Mouse (Mus musculus) neural tube, embryonic 14.5 days (tissue): ENCODE results near the gene Mybbp1a. TPM values are rescaled to one million over a fixed set of nuclear protein-coding genes. Genes with fewer than 3 reads are reported as not detected.

ENCODE experiments used
- ATAC-seq: fragments of 200-750 bp; cut with Nextera tagmentation; 2 replicates; pipeline ENCODE4 v1.8.0; 2017; ENCODE audit warnings: low read depth, mild to moderate bottlenecking, moderate TSS enrichment, moderate library complexity
- H3K27ac ChIP-seq: fragments of 300-500 bp; sonication (generic); 2 replicates; pipeline ENCODE4 v1.5.1; 2014; ENCODE audit warnings: low read depth, mild to moderate bottlenecking, control low read depth, low read length, moderate library complexity, mixed read lengths
- H3K27me3 ChIP-seq: fragments of 300-500 bp; sonication (generic); 2 replicates; pipeline ENCODE4 v1.6.1; 2014; ENCODE audit warnings: low read length; ENCODE audit not compliant: control insufficient read depth, insufficient read depth
- H3K36me3 ChIP-seq: fragments of 300-500 bp; sonication (generic); 2 replicates; pipeline ENCODE4 v1.6.1; 2014; ENCODE audit warnings: low read length, mixed read lengths; ENCODE audit not compliant: control insufficient read depth, insufficient read depth
- H3K4me1 ChIP-seq: fragments of 300-500 bp; sonication (generic); 2 replicates; pipeline ENCODE4 v1.6.1; 2014; ENCODE audit warnings: low read length; ENCODE audit not compliant: control insufficient read depth, insufficient read depth
- H3K4me2 ChIP-seq: fragments of 300-500 bp; sonication (generic); 2 replicates; pipeline ENCODE4 v1.6.1; 2014; ENCODE audit warnings: mild to moderate bottlenecking, low read depth, low read length, control low read depth
- H3K4me3 ChIP-seq: fragments of 300-500 bp; sonication (generic); 2 replicates; pipeline ENCODE4 v1.5.1; 2014; ENCODE audit warnings: low read depth, low read length, control low read depth, mixed read lengths
- H3K9ac ChIP-seq: fragments of 300-500 bp; sonication (generic); replicated peaks from 2 replicates; pipeline ENCODE4 v1.6.1; 2014; ENCODE audit warnings: low read depth, mild to moderate bottlenecking, control low read depth, low read length, mixed read lengths
- H3K9me3 ChIP-seq: fragments of 300-500 bp; sonication (generic); 2 replicates; pipeline ENCODE4 v1.6.1; 2016; ENCODE audit warnings: low read length; ENCODE audit not compliant: control insufficient read depth
- WGBS: fragments of 180-500 bp; shearing (Covaris S2); extraction: QIAGEN DNeasy Blood & Tissue Kit; methylation state at CpG from one replicate; pipeline ENCODE4 v1.1.7; 2014; 5-methylcytosine and 5-hydroxymethylcytosine counted together
- polyA plus RNA-seq: library from polyadenylated mRNA; unstranded; fragments of >200 nt; fragmentation: Nextera tagmentation; extraction: Ambion mirVana; gene quantifications from 2 replicates; pipeline ENCODE4 v1.2.1, GENCODE M21; 2014

Gene Mybbp1a
- polyA plus RNA-seq, 1 experiment from 2014 or later, result 55.1 TPM

- ATAC-seq, result no peak
- 57% methylated on average over 8 of the region's 8 CpGs for WGBS
- H3K27me3 ChIP-seq, result no peaks in the 10 kb centered on the region
Measured at GRCm38 (mm10) chr11:72494046-72494988, 53.2 kb downstream of the Mybbp1a start.

DNA sequence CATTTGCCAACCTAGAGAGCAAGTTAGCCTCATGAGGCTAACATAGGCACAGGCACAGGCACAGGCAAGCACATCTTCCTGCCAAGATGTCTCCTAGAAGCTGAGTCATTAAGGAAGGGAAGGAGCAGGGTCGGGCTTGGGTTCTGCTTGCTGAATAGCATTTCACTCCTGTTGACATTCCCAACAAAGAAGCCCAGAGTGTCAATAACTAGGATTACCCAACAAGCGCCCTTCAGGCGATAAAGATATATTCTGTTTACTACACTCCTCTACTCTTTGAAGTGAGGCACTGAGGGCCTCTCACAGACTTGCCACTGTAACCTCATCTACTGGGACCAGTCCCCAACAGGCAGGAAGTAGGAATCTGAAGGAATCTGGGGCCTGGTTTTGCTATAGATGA lies 54.9 kb downstream of the Mybbp1a start:
- Histone ChIP-seq H3K9me3 (no peaks in the 10 kb centered on the region), H3K4me1 (no peaks in the 10 kb centered on the region), H3K27ac (no peak overlapping the region), H3K27me3 (no peaks in the 10 kb centered on the region), H3K9ac (no peak overlapping the region), H3K4me3 (no peak overlapping the region), H3K4me2 (no peak overlapping the region), H3K36me3 (no peaks in the 10 kb centered on the region)
- ATAC-seq, result no peak
- WGBS, result 57% methylated on average over 3 of the region's 3 CpGs

More at GRCm38 (mm10) chr11:72494046-72494988, 53.2 kb downstream of the Mybbp1a start:
- no peak overlapping the region for H3K4me3 ChIP-seq
- no peaks in the 10 kb centered on the region for H3K9me3 ChIP-seq
- H3K4me2 ChIP-seq, result no peak overlapping the region
- no peak overlapping the region for H3K9ac ChIP-seq
- no peaks in the 10 kb centered on the region for H3K4me1 ChIP-seq
- no peak overlapping the region for H3K27ac ChIP-seq
- no peaks in the 10 kb centered on the region for H3K36me3 ChIP-seq

GRCm38 (mm10) chr11:72496775-72497174 lies 55.6 kb downstream of the Mybbp1a start:
- no peak for ATAC-seq

DNA sequence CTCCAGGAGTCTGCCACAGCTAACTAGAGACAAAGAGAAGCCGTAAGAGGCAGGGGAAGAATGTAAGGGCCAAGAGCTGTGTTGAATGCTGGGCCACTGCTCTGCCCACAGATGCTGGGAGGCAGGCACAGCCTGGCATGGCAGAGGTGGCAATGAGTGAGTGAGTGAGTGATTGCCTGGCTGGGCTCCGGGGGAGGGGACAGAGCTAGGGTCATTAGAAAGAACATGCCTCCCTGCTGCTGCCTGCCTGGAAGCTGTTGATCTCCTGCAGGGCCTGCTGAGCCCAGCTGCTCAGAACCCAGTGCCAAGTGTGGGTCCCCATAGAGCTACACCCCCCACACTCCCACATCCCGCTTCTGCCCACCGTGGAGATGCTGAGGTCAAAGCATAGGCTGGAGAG lies 56.2 kb downstream of the Mybbp1a start:
- no peak overlapping the region for H3K27ac ChIP-seq
- H3K9ac ChIP-seq, result no peak overlapping the region
- 22% methylated on average over 4 of the region's 4 CpGs for WGBS
- H3K36me3 ChIP-seq, result no peaks in the 10 kb centered on the region
- no peak for ATAC-seq
- H3K9me3 ChIP-seq, result no peaks in the 10 kb centered on the region
- H3K4me1 ChIP-seq, result 0 out of 2 replicates have a peak, but pooled peaks cover 4% of the 10 kb centered on the region
- H3K27me3 ChIP-seq, result no peaks in the 10 kb centered on the region
- H3K4me3 ChIP-seq, result no peak overlapping the region
- H3K4me2 ChIP-seq, result no peak overlapping the region

More at GRCm38 (mm10) chr11:72496775-72497174, 55.6 kb downstream of the Mybbp1a start:
- Histone ChIP-seq H3K27me3 (no peaks in the 10 kb centered on the region), H3K4me2 (no peak overlapping the region), H3K4me3 (no peak overlapping the region), H3K9ac (no peak overlapping the region), H3K36me3 (no peaks in the 10 kb centered on the region), H3K9me3 (no peaks in the 10 kb centered on the region), H3K27ac (no peak overlapping the region), H3K4me1 (no peaks in the 10 kb centered on the region)
- 64% methylated on average over 1 of the region's 1 CpGs for WGBS

DNA sequence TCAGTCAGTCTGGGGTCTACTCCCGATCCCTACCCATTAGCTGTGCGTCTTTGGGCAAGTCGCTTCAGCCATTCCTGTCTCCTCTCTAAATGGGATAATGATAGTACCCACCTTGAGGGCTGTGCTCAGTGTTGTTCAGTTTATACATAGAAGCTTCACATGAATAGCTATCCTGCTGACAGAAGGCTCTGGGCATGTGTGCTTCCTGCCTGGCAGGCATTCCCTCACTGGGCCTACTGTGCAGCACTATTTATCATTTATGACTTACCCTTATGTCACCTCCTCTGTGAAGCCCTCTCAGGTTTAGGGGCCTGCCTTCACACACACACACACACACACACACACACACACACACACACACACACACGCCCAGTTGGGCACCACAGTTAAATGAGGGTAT lies 59.0 kb downstream of the Mybbp1a start:
- Histone ChIP-seq H3K4me3 (no peak overlapping the region), H3K4me2 (no peak overlapping the region), H3K9ac (no peak overlapping the region), H3K36me3 (no peaks in the 10 kb centered on the region), H3K9me3 (no peaks in the 10 kb centered on the region), H3K4me1 (0 out of 2 replicates have a peak, but pooled peaks cover 9% of the 10 kb centered on the region), H3K27me3 (no peaks in the 10 kb centered on the region), H3K27ac (no peak overlapping the region)
- 80% methylated on average over 4 of the region's 4 CpGs for WGBS
- no peak for ATAC-seq

Other genes with a start within 250 kb of the Mybbp1a start
- 0.12 and 0.36 TPM in 2 replicates for gene Gm43951, start 234.5 kb upstream of the Mybbp1a start, polyA plus RNA-seq
- 15.9 and 20.1 TPM in 2 replicates for gene 4933427D14Rik, start 233.9 kb upstream of the Mybbp1a start, polyA plus RNA-seq
- 147 and 158 TPM in 2 replicates for gene Txndc17, start 233.8 kb upstream of the Mybbp1a start, polyA plus RNA-seq
- gene Med31, start 225.8 kb upstream of the Mybbp1a start, polyA plus RNA-seq, result 54.9 and 55.6 TPM in 2 replicates
- 0.76 and 1.8 TPM in 2 replicates for gene Slc13a5, start 174.1 kb upstream of the Mybbp1a start, polyA plus RNA-seq
- 1.4 and 1.6 TPM in 2 replicates for gene Xaf1, start 139.7 kb upstream of the Mybbp1a start, polyA plus RNA-seq
- not detected in 2 replicates for gene Fbxo39, start 126.9 kb upstream of the Mybbp1a start, polyA plus RNA-seq
- 5.5 and 8.8 TPM in 2 replicates for gene Tekt1, start 78.9 kb upstream of the Mybbp1a start, polyA plus RNA-seq
- gene Smtnl2, start 29.6 kb upstream of the Mybbp1a start, polyA plus RNA-seq, result 3.3 and 5.3 TPM in 2 replicates
- gene Ggt6, start 5.8 kb upstream of the Mybbp1a start, polyA plus RNA-seq, result not detected in 2 replicates
- 12.1 and 15.1 TPM in 2 replicates for gene Spns2, start 48.5 kb downstream of the Mybbp1a start, polyA plus RNA-seq
- 0.11 TPM in 1 of 2 replicates, not detected in the other for gene Spns3, start 109.2 kb downstream of the Mybbp1a start, polyA plus RNA-seq
- 90.0 and 109 TPM in 2 replicates for gene Ube2g1, start 165.9 kb downstream of the Mybbp1a start, polyA plus RNA-seq
- 31.2 and 36.1 TPM in 2 replicates for gene Ankfy1, start 248.7 kb downstream of the Mybbp1a start, polyA plus RNA-seq